Mouse (Mus musculus) liver, postnatal 0 days (tissue): ENCODE results near the gene B9d1. TPM values are rescaled to one million over a fixed set of nuclear protein-coding genes. Genes with fewer than 3 reads are reported as not detected.

Experiments used
- ATAC-seq: fragments of 200-750 bp; cut with Nextera tagmentation; 2 replicates; pipeline ENCODE4 v1.8.0; 2017; ENCODE audit warnings: mild to moderate bottlenecking, moderate library complexity
- DNase-seq: peaks from one replicate; pipeline ENCODE4 v3.0.0-alpha.2; 2016
- H3K27ac ChIP-seq: fragments of 300-500 bp; sonication (generic); 2 replicates; pipeline ENCODE4 v1.5.1; 2014; ENCODE audit warnings: antibody characterized with exemption, moderate library complexity, mild to moderate bottlenecking, low read depth
- H3K27me3 ChIP-seq: fragments of 300-500 bp; sonication (generic); 2 replicates; pipeline ENCODE4 v1.6.1; 2014; ENCODE audit warnings: low read length, control low read depth, mixed read lengths; ENCODE audit not compliant: insufficient read depth
- H3K36me3 ChIP-seq: fragments of 300-500 bp; sonication (generic); replicated peaks from 2 replicates; pipeline ENCODE4 v1.6.1; 2014; ENCODE audit warnings: mild to moderate bottlenecking, control low read depth, low read length, moderate library complexity, mixed read lengths; ENCODE audit not compliant: insufficient read depth
- H3K4me1 ChIP-seq: fragments of 300-500 bp; sonication (generic); 2 replicates; pipeline ENCODE4 v1.6.1; 2014; ENCODE audit warnings: antibody characterized with exemption, mild to moderate bottlenecking, control low read depth; ENCODE audit not compliant: insufficient read depth
- H3K4me2 ChIP-seq: fragments of 300-500 bp; sonication (generic); 2 replicates; pipeline ENCODE4 v1.6.1; 2014; ENCODE audit warnings: low read depth, mild to moderate bottlenecking, low read length, moderate library complexity, mixed read lengths
- H3K4me3 ChIP-seq: fragments of 300-500 bp; sonication (generic); 2 replicates; pipeline ENCODE4 v1.5.1; 2014; ENCODE audit warnings: low read depth, low read length
- H3K9ac ChIP-seq: fragments of 300-500 bp; sonication (generic); replicated peaks from 2 replicates; pipeline ENCODE4 v1.6.1; 2014; ENCODE audit warnings: mild to moderate bottlenecking, moderate library complexity
- H3K9me3 ChIP-seq: fragments of 300-500 bp; sonication (generic); 2 replicates; pipeline ENCODE4 v1.6.1; 2016; ENCODE audit warnings: mild to moderate bottlenecking, control low read depth, low read length, mixed read lengths
- CTCF ChIP-seq: sonication (generic); IDR thresholded peaks from 2 replicates; pipeline ENCODE4 v1.5.1; 2016; ENCODE audit warnings: antibody characterized with exemption, low read depth
- EP300 ChIP-seq: IDR thresholded peaks from 2 replicates; pipeline ENCODE4 v1.6.1; 2016; ENCODE audit warnings: antibody characterized with exemption, low read depth, mild to moderate bottlenecking
- WGBS: fragments of 180-500 bp; shearing (Covaris S2); extraction: QIAGEN DNeasy Blood & Tissue Kit; methylation state at CpG from one replicate; pipeline ENCODE4 v1.1.7; 2014; ENCODE audit not compliant: insufficient replicate concordance; 5-methylcytosine and 5-hydroxymethylcytosine counted together
- polyA plus RNA-seq: library from polyadenylated mRNA; unstranded; fragments of >200 nt; fragmentation: Nextera tagmentation; extraction: Ambion mirVana; gene quantifications from 2 replicates; pipeline ENCODE4 v1.2.1, GENCODE M21; 2015

B9d1 gene
- polyA plus RNA-seq, 1 experiment from 2014 or later, result 1.6 TPM

DNA sequence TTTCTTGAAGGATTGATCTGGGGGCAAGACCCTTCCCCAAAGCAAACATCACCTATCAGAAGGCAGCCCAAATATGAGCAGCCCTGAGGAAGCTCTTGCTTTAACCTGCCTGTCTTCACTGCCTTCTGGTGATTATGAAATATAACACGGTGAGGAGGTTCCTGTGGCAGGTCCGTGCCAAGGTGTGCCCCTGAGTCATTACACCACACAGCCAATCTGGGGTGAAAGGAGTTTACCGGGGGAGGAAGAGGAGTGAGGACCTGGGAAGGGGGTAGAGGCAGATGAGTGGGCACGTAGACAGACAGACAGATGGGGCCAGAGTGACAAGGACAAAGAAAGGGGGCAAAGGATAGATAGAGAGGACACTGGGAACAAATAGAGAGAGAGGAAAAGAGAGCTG lies 31.3 kb upstream of the B9d1 start:
- no peak overlapping the region for H3K4me2 ChIP-seq
- WGBS, result 46% methylated on average over 4 of the region's 4 CpGs
- DNase-seq (no peak), ATAC-seq (no peak)
- H3K27ac ChIP-seq, result 0 out of 2 replicates have a peak overlapping the region, but pooled peaks have one; percentile 7
- no peak for TF ChIP-seq EP300
- TF ChIP-seq CTCF, result no peak
- no peak overlapping the region for H3K9ac ChIP-seq
- H3K4me3 ChIP-seq, result no peak overlapping the region
- H3K36me3 ChIP-seq, result no peaks in the 10 kb centered on the region
- 0 out of 2 replicates have a peak, but pooled peaks cover under 1% of the 10 kb centered on the region for H3K4me1 ChIP-seq
- no peaks in the 10 kb centered on the region for H3K27me3 ChIP-seq
- no peaks in the 10 kb centered on the region for H3K9me3 ChIP-seq

- no peak overlapping the region for H3K27ac ChIP-seq
- TF ChIP-seq CTCF, result no peak
- TF ChIP-seq EP300, result no peak
- H3K27me3 ChIP-seq, result no peaks in the 10 kb centered on the region
- no peaks in the 10 kb centered on the region for H3K36me3 ChIP-seq
- H3K4me1 ChIP-seq, result no peaks in the 10 kb centered on the region
- no peak overlapping the region for H3K9ac ChIP-seq
- H3K4me2 ChIP-seq, result no peak overlapping the region
- H3K4me3 ChIP-seq, result no peak overlapping the region
- no peak for DNase-seq
- 48% methylated on average over 12 of the region's 12 CpGs for WGBS
- no peak for ATAC-seq
- H3K9me3 ChIP-seq, result no peaks in the 10 kb centered on the region
These were observed 28.1 kb upstream of the B9d1 start for GRCm38 (mm10) chr11:61476786-61477382.

- TF ChIP-seq EP300 (no peak), CTCF (no peak)
- WGBS, result 78% methylated on average over 17 of the region's 17 CpGs
- H3K4me2 ChIP-seq, result no peak overlapping the region
These were observed 27.1 kb upstream of the B9d1 start for GRCm38 (mm10) chr11:61477566-61478508.

GRCm38 (mm10) chr11:61478788-61479187 lies 26.2 kb upstream of the B9d1 start:
- Histone ChIP-seq H3K27ac (no peak overlapping the region), H3K4me1 (no peaks in the 10 kb centered on the region), H3K4me3 (no peak overlapping the region), H3K27me3 (no peaks in the 10 kb centered on the region), H3K36me3 (no peaks in the 10 kb centered on the region), H3K4me2 (no peak overlapping the region), H3K9ac (no peak overlapping the region), H3K9me3 (no peaks in the 10 kb centered on the region)
- 65% methylated on average over 4 of the region's 4 CpGs for WGBS
- TF ChIP-seq EP300 (no peak), CTCF (no peak)
- ATAC-seq, result no peak
- DNase-seq, result no peak

More at GRCm38 (mm10) chr11:61477566-61478508, 27.1 kb upstream of the B9d1 start:
- no peak overlapping the region for H3K9ac ChIP-seq
- H3K4me3 ChIP-seq, result no peak overlapping the region
- H3K27me3 ChIP-seq, result no peaks in the 10 kb centered on the region
- no peaks in the 10 kb centered on the region for H3K36me3 ChIP-seq
- DNase-seq, result no peak
- H3K4me1 ChIP-seq, result no peaks in the 10 kb centered on the region
- no peak for ATAC-seq
- no peaks in the 10 kb centered on the region for H3K9me3 ChIP-seq
- no peak overlapping the region for H3K27ac ChIP-seq

DNA sequence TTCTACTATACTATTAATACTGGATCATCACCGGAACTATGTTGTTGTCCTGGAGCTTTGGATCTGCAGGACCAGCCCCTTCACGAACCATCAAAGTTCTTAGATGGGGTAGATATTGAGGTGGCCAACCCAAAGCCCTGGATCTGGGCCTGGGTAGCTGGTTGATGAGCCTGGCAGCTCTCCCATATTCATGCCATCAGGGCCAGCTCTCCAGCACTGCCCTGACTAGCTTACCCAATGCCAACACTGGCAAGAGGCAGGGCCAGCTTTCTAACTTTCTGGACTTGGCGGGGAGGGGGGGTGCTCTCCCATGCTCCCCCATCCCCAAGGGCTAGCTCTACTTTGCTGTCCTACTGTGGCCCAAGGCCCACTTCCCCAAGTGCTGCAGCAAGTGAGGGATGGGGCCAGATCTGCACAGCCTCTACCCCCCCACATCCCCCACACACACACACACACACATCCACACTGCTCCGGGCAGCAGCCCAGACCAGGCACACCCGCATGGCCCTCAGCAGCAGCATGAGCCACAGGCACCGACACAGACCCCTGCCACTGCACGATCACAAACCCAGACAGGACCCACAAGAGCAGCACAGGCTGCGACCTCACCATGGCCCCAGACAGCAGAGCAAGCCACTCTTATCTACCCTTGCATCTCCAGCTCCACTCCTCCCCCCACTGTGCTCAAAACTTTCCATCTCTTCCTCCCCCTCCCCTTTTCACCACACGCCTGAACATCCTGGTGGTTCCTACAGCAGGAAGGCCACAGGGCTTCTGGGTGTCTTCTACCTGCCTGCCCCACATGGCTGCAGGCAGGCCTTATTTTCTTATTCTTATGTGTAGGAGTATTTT lies 23.5 kb upstream of the B9d1 start:
- H3K4me2 ChIP-seq, result no peak overlapping the region
- no peaks in the 10 kb centered on the region for H3K4me1 ChIP-seq
- no peak overlapping the region for H3K4me3 ChIP-seq
- no peaks in the 10 kb centered on the region for H3K27me3 ChIP-seq
- no peak overlapping the region for H3K27ac ChIP-seq
- DNase-seq (no peak), ATAC-seq (no peak)
- H3K9me3 ChIP-seq, result no peaks in the 10 kb centered on the region
- H3K36me3 ChIP-seq, result no peaks in the 10 kb centered on the region
- no peak for TF ChIP-seq CTCF
- 59% methylated on average over 9 of the region's 9 CpGs for WGBS
- no peak overlapping the region for H3K9ac ChIP-seq
